Mouse (Mus musculus): ENCODE measurements at regions not wholly inside any gene's neighbourhood (a gene's known extent, or its start where the extent isn't known, plus 50 kb on each side); places are given as distances from the start of the nearest gene placed in this dataset.
A peak's percentile ranks its signal among the peaks of the same experiment; 100 is the strongest.

DNA sequence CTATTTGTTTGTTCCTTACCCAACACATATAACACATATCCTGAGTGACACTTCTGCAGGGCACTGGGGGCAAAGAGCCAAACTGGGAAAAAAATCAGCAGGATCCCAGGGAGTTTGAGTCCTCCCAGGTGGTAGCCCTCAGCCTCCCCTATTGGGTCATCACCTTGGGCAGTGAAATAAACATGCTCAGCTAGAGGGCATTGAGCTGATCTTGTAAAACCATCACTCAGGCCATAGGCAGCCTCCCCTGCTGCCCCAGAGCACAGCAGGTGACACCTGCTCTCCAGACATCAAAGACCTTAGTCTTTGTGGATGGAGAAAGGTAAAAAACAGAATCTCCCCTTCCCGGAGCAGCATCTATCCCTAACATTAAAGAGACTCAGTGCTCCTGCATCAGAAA lies 57.0 kb upstream of the Acsl3 start:
- H3K4me1 ChIP-seq (ENCODE audit: control insufficient read depth, insufficient read depth, low read length) = peaks cover 7% of the 10 kb centered on the region
- no peaks in the 10 kb centered on the region for H3K9me3 ChIP-seq (replicated peaks; ENCODE audit: control insufficient read depth, insufficient read depth, low read length, poor library complexity, severe bottlenecking)
- peak overlapping the region; percentile 98 for H3K27ac ChIP-seq (ENCODE audit: insufficient read depth, low read length)
- H3K36me3 ChIP-seq (ENCODE audit: control insufficient read depth, insufficient read depth, low read length, poor library complexity, severe bottlenecking) = no peaks in the 10 kb centered on the region
- H3K27me3 ChIP-seq (ENCODE audit: control insufficient read depth, insufficient read depth, low read length, poor library complexity, severe bottlenecking) = no peaks in the 10 kb centered on the region
- H3K4me3 ChIP-seq (ENCODE audit: low read depth, low read length) = no peak overlapping the region
- TF ChIP-seq POLR2A (IDR thresholded peaks at IDR 0.05; ENCODE audit: insufficient read depth, low read length) (no peak), CTCF (IDR thresholded peaks at IDR 0.05; ENCODE audit: low read depth, low read length) (no peak), EP300 (IDR thresholded peaks at IDR 0.05; ENCODE audit: insufficient read depth, low read depth, low read length) (0 out of 2 replicates have a peak, but pooled peaks have one; percentile 47)
- no peak overlapping the region for H3K9ac ChIP-seq (ENCODE audit: low read depth, poor library complexity, severe bottlenecking)

DNA sequence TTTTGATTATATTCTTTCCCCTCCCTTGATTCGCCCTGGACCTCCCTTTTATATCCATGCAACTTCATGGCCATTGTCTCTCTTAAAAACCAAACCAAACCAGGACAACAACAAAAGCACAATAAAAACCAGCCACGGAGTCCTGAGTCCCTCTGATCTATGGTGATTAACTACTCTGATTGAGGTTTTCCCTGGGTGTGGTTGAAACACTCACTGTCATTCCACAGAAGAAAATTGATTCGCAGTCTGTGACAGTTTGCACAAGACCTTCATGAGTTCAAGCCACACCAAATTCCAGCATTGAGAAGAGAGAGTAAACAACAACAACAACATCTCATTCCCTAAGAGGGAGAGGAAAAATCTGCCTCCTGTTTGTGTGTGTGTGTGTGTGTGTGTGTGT lies 56.1 kb upstream of the Acsl3 start:
- Histone ChIP-seq H3K36me3 (ENCODE audit: control insufficient read depth, insufficient read depth, low read length, poor library complexity, severe bottlenecking) (no peaks in the 10 kb centered on the region), H3K9me3 (replicated peaks; ENCODE audit: control insufficient read depth, insufficient read depth, low read length, poor library complexity, severe bottlenecking) (no peaks in the 10 kb centered on the region), H3K4me1 (ENCODE audit: control insufficient read depth, insufficient read depth, low read length) (peaks cover 7% of the 10 kb centered on the region), H3K27ac (ENCODE audit: insufficient read depth, low read length) (peak overlapping the region; percentile 98), H3K4me3 (ENCODE audit: low read depth, low read length) (no peak overlapping the region), H3K27me3 (ENCODE audit: control insufficient read depth, insufficient read depth, low read length, poor library complexity, severe bottlenecking) (no peaks in the 10 kb centered on the region; the same call in 1 of the 2 replicates), H3K9ac (ENCODE audit: low read depth, poor library complexity, severe bottlenecking) (no peak overlapping the region)
- no peak for TF ChIP-seq EP300 (IDR thresholded peaks at IDR 0.05; ENCODE audit: insufficient read depth, low read depth, low read length)
- TF ChIP-seq POLR2A (IDR thresholded peaks at IDR 0.05; ENCODE audit: insufficient read depth, low read length) = no peak
- TF ChIP-seq CTCF (IDR thresholded peaks at IDR 0.05; ENCODE audit: low read depth, low read length) = no peak

DNA sequence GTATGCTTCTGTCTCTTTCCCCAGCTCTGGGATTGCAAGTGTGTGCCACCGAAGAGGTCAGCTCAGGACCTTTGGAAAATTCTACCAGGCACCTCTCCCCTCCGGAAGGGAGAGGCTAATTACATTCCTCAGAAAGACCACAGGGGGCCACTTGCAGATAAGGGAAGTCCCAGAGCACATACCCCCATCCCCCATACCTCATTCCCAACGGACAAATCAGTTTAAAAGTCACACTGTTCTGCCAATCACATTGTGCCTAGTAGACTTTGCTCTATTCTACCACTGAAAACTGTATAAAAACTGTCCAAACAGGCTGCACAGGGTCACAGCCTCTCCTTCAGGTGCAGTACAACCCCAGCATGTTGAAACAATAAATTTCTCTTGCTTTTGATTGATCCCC lies 55.6 kb upstream of the Acsl3 start:
- no peaks in the 10 kb centered on the region for H3K9me3 ChIP-seq (replicated peaks; ENCODE audit: control insufficient read depth, insufficient read depth, low read length, poor library complexity, severe bottlenecking)
- peak overlapping the region; percentile 98 for H3K27ac ChIP-seq (ENCODE audit: insufficient read depth, low read length)
- no peak for TF ChIP-seq POLR2A (IDR thresholded peaks at IDR 0.05; ENCODE audit: insufficient read depth, low read length)
- peak; percentile 82; the same call in 1 of the 2 replicates for TF ChIP-seq EP300 (IDR thresholded peaks at IDR 0.05; ENCODE audit: insufficient read depth, low read depth, low read length)
- TF ChIP-seq CTCF (IDR thresholded peaks at IDR 0.05; ENCODE audit: low read depth, low read length) = no peak
- H3K27me3 ChIP-seq (ENCODE audit: control insufficient read depth, insufficient read depth, low read length, poor library complexity, severe bottlenecking) = no peaks in the 10 kb centered on the region; the same call in 1 of the 2 replicates
- H3K9ac ChIP-seq (ENCODE audit: low read depth, poor library complexity, severe bottlenecking) = no peak overlapping the region
- H3K4me1 ChIP-seq (ENCODE audit: control insufficient read depth, insufficient read depth, low read length) = peaks cover 7% of the 10 kb centered on the region
- no peaks in the 10 kb centered on the region for H3K36me3 ChIP-seq (ENCODE audit: control insufficient read depth, insufficient read depth, low read length, poor library complexity, severe bottlenecking)
- no peak overlapping the region for H3K4me3 ChIP-seq (ENCODE audit: low read depth, low read length)

DNA sequence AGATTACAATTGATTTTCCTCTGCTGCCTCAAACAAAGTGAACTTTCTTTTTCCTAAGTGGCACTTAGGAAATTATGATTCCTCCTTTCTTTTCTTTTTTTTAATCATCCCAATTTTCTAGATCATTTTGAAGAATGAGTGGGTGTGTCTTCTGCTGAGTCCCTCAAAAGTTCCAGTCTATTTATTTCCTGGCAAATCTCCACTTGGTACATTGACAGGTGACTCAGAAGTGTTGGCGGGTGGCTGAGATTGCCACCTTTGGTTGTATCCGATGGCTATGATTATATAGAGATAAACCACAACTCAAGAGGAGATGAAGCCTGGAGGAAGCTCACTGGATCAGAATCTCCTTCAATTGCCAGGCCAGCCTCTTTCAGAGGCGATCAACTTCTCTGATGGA lies 54.7 kb upstream of the Acsl3 start:
- Histone ChIP-seq H3K9me3 (replicated peaks; ENCODE audit: control insufficient read depth, insufficient read depth, low read length, poor library complexity, severe bottlenecking) (no peaks in the 10 kb centered on the region), H3K4me1 (ENCODE audit: control insufficient read depth, insufficient read depth, low read length) (peaks cover 7% of the 10 kb centered on the region), H3K4me3 (ENCODE audit: low read depth, low read length) (no peak overlapping the region), H3K27me3 (ENCODE audit: control insufficient read depth, insufficient read depth, low read length, poor library complexity, severe bottlenecking) (no peaks in the 10 kb centered on the region; the same call in 1 of the 2 replicates), H3K36me3 (ENCODE audit: control insufficient read depth, insufficient read depth, low read length, poor library complexity, severe bottlenecking) (no peaks in the 10 kb centered on the region), H3K9ac (ENCODE audit: low read depth, poor library complexity, severe bottlenecking) (no peak overlapping the region), H3K27ac (ENCODE audit: insufficient read depth, low read length) (no peak overlapping the region)
- no peak for TF ChIP-seq EP300 (IDR thresholded peaks at IDR 0.05; ENCODE audit: insufficient read depth, low read depth, low read length)
- TF ChIP-seq POLR2A (IDR thresholded peaks at IDR 0.05; ENCODE audit: insufficient read depth, low read length) = no peak
- no peak for TF ChIP-seq CTCF (IDR thresholded peaks at IDR 0.05; ENCODE audit: low read depth, low read length)

DNA sequence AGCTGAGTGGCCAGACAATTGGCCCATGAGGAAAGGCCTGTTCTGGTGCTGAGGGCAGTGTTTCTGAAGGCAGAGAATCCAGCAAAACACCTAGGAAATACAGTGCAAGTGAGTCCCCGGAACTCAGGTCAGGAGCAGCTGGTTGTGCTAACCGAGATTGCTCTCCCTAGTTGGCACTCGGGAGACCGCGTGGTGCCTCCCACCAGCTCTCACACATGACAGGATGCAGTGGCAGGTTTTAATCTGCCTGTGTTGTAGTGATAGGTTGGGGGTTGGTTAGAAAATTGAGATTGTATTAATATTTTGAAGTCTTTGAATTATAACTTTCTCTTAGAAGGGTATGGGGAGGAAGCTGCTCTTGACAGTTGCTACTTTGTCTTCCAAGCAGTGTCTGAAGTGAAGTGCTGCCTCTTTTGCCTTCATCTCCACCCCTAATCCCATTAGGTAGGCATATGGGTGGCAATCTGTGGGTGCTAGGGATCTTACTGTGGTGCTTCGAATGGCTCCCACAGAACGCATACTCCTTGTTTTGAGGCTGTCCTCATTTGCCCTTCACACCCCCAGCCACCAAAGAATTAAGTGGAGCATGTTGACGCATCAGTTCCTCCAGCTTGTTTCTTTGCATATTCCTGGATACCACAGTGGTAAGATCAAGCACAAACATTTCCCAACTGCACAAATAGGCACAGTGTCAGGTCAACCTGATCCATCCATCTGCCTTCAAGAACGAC lies 52.6 kb upstream of the Acsl3 start:
- Histone ChIP-seq H3K27ac (ENCODE audit: insufficient read depth, low read length) (no peak overlapping the region), H3K4me1 (ENCODE audit: control insufficient read depth, insufficient read depth, low read length) (peaks cover 3% of the 10 kb centered on the region), H3K36me3 (ENCODE audit: control insufficient read depth, insufficient read depth, low read length, poor library complexity, severe bottlenecking) (no peaks in the 10 kb centered on the region), H3K27me3 (ENCODE audit: control insufficient read depth, insufficient read depth, low read length, poor library complexity, severe bottlenecking) (no peaks in the 10 kb centered on the region; the same call in 1 of the 2 replicates), H3K9me3 (replicated peaks; ENCODE audit: control insufficient read depth, insufficient read depth, low read length, poor library complexity, severe bottlenecking) (no peaks in the 10 kb centered on the region), H3K9ac (ENCODE audit: low read depth, poor library complexity, severe bottlenecking) (no peak overlapping the region), H3K4me3 (ENCODE audit: low read depth, low read length) (no peak overlapping the region)
- TF ChIP-seq EP300 (IDR thresholded peaks at IDR 0.05; ENCODE audit: insufficient read depth, low read depth, low read length) (no peak), POLR2A (IDR thresholded peaks at IDR 0.05; ENCODE audit: insufficient read depth, low read length) (no peak), CTCF (IDR thresholded peaks at IDR 0.05; ENCODE audit: low read depth, low read length) (no peak)
